Mouse (Mus musculus): ENCODE measurements around the gene Lclat1.
"Not testable (repeated sequence)": the region's sequence is repeated elsewhere in the genome, so short reads cannot be mapped to it uniquely, and the experiment has no call there.

Lclat1 gene

GRCm38 (mm10) chr17:73270871-73271796, 163.3 kb downstream of the Lclat1 start:
- intact Hi-C loops (cut with DNase I), result no loop called here

DNA sequence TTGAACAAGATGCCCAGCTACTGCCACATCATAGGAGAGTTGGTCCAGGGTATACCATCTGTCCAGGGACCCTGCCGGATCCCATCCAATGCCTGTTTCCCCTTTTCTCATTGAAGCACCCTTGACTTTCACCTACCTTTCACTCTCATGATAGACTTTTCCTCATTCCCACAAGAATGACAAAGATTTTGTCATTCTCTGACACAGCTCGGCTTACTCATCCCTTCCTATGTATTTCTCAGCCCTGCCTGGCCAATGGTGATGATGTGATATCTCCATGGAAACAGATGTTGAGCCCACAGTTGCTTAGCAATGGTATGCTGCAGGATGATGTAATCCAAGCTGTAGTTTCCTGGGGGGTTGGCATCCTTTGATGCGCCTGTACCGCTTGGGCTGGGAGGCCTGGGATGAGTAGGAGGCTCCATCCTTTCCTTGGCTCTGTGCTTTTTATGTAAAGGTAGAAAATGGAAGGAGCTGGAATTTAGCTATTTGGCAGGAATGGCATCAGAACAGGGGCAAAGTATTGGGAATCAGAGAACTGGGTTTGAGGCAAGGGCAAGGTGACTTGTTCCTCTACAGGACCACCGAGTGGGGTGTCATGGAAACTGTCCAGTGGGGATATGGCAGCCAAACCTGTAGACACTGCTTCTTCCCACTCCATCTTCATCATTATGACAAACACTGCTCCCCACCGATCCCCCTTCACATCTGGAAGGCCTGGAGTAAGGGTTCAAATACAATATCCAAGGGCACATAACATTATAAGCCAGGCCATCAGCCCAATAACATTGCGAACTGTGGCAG, 164.2 kb downstream of the Lclat1 start:
- intact Hi-C loops (cut with DNase I), result no loop called here

DNA sequence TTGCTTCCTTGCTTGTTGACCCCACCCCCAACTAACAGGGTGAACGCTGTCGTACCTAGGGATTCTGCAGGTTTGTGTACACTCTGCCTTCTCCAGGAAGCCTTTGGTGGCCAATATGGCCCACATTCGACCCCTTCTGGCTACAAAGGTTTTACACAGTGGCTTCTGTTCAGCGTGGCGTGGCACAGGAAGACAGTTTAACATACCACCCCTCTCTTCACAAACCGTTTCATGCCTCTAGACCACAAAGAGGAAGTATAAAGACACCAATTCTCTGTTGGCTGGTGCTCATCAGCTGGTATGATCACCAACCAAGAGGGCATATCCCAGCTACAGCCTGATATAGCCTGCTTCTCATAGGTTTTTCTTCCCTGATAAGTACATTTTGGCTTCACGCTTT, 166.0 kb downstream of the Lclat1 start:
- intact Hi-C loops (cut with DNase I), result no loop called here

- intact Hi-C loops (cut with DNase I), result no loop called here
Observed at GRCm38 (mm10) chr17:73275066-73275465, 167.3 kb downstream of the Lclat1 start.

DNA sequence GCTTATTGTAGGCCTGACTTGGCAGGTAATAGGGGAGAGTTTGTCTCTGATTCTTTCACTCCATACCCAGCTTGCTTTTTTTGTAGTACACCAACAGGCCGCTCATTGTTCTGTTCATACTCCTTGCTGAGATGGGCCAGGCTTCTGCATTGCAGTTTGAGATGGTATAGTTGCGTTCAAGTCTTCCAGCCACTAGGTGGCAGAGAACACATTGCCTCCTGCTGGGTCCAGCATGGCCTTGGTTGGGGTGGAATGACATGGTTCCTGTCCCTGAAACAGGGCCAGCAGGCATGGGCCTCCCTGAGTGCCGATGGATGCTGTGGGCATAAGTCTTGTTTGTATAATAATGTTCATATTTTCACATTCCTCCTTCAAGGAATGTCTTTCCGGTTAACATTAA, 170.0 kb downstream of the Lclat1 start:
- intact Hi-C loops (cut with DNase I), result no loop called here

- intact Hi-C loops (cut with DNase I), result not testable (repeated sequence)
Observed at GRCm38 (mm10) chr17:73282702-73283101, 174.9 kb downstream of the Lclat1 start.

DNA sequence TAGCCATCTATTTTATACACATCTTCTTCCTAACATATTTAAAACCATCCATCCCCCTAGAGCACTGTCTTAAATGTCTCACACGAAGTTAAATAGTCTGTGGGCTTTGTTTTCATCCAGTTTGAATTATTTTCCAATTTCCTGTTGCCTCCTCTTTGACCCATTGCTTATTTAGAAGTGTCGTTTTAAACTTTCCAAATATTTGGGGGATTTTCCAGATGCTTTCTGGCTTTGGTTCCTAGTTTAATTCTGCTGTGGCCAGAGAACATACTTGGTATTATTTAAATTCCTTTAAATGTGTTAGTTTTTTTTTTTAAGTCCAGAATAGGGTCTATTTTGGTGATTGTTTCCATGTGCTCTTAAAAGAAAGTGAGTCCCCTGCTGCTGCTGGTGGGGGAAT, 176.5 kb downstream of the Lclat1 start:
- intact Hi-C loops (cut with DNase I), result no loop called here

All from adrenal gland (tissue).